Mouse (Mus musculus) megakaryocyte progenitor cell, adult 5-6 weeks (primary cell): Measurements from ENCODE around the gene Glp2r. TPM values are rescaled to one million over a fixed set of nuclear protein-coding genes. Genes with fewer than 3 reads are reported as not detected.

ENCODE experiments used
- ATAC-seq: replicated peaks from 2 replicates; pipeline ENCODE4 v1.8.0; 2016; ENCODE audit warnings: mild to moderate bottlenecking, moderate TSS enrichment, inconsistent platforms; ENCODE audit not compliant: poor library complexity
- total RNA-seq, 2 experiments: library from RNA; stranded (forward) in 1 of 2; stranded (reverse) in 1 of 2; fragments of 157-497, 149-512 nt in 1 of 2; fragments of 200-1000 nt in 1 of 2; gene quantifications; 2 replicates each; pipeline versions ENCODE4 v1.2.3 to v1.2.4; 2015 to 2017

Glp2r gene
- total RNA-seq, 2 experiments from 2014 or later: not detected

GRCm38 (mm10) chr11:67731056-67731455, 39.9 kb downstream of the Glp2r start:
- ATAC-seq: no peak

GRCm38 (mm10) chr11:67728726-67729125, 42.2 kb downstream of the Glp2r start:
- ATAC-seq: no peak

DNA sequence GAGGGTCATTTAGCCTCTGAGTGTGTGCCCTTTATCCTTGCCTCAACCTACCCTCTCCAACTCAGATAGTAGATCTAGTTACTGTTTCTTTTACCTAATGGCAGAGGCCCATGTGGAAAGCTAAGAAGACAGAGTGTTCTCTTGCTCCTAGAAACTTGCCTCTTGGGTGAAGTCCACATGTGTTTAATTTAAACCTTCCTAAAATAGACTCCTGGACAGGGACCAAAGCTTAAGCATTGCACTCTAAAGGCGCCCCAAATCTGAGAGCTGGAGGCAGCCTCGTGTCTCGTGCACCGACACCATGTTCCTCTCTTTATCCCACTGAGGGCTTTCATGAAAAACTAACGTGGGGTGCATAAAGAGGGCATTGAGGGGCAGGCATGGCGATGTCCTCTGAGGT, 43.9 kb downstream of the Glp2r start:
- ATAC-seq: no peak

DNA sequence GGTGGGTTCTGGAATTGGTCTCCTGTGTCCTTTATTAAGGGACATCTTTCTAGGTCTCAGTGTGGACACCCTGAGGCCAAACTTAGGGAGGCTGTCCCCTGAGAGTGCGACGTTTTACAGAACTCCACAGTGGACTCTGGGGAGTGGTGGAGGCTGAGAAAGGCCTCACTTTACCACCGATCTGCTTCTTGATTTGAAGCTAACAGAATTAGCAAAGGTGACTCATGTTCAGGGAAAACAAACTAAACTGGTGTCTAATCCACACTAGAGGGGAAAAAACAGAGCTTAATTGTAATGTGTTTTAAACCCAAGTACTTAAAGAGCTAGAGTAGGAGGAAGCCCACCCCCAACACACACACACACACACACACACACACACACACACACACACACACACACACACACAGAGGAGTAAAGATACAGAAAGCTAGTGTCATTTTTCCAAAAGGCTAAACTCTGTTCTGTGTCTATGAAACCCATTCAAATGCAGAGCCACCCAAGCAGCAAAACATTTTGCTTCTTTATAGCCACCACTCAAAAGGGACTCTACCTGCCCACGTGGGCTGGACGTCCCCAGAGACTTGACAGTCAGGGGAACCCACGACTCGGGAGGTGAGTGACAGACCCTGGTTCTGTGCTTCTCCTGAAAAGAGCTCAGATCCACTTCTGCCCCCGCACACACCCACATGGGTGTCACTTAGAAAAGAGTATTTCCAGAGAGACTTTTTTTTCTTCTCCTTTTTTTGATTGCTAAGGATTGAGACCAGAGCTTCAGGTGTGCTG, 47.5 kb downstream of the Glp2r start:
- no peak for ATAC-seq

- ATAC-seq: no peak
Observed at GRCm38 (mm10) chr11:67722399-67723156, 48.4 kb downstream of the Glp2r start.

DNA sequence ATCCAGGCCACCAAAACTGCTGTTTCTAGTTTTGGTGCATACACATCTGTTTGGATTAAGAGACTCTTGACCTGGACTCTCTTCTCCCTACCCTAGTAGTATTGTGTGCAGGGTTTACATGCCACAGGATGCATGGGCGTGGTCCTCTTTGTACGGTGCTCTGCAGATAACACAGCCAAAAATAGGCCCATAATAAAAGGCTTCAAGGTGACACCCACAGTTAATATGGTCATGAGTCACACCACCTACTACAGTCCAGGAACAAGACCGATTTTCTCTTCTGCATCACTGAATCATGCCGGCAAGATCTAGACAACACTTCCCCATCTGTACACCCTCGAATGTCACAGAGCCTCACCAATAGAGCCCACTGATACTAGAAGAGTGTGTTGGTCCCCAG, 49.5 kb downstream of the Glp2r start:
- ATAC-seq: no peak

- no peak for ATAC-seq
Observed at GRCm38 (mm10) chr11:67715382-67715781, 55.6 kb downstream of the Glp2r start.

DNA sequence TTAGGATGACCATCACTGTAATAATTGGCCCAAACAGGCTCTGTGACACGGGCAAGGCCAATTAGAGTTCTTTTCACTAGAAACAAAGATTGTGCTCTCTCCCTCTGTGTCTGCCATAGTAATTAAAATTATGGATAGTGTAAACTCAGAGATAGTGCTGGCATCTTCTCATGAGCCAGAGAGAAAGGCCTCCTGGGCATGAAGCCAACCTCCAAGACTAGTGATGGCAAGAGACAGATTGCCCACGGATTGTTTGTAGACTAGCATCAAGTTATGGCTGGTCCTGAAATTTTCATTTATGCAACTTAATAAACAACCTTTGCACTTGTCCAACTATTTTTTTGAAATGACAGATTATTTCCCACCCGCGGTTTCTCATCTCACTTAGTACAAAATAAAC, 58.0 kb downstream of the Glp2r start:
- ATAC-seq: no peak

DNA sequence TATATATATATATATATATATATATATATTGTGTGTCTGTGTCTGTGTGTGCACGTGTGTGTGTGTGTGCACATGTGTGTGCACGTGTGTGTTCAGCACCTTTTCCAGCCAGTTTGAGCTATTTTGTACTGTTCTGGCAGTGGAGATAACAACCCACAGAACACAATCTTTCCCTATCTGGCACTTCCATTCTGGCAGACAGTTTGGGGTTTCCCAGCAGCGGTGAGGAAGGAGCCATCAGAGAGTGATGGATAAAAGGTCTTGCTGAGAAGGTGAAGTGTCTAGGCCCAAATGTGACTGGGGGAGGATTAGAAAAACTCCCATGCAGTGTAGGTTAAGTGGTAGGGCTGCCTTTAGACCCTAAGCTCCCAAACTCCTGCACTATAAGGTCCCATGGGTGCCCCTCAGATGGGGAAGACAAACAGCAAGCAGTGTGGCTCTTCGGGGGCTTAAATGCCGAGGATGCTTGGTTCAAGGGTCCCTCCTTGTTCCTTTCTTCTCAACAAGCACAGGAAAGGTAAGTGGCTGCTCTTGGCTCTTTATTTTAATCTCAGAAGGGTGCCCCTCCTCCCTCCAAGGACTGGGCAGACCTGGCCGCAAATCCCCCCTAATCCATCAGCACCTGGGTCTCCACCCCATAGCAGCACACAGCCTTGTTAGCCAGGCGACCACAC, 76.1 kb downstream of the Glp2r start, which contains the start of gene Rcvrn:
Gene Rcvrn, plus strand, starts transcription at position 624 of the 674 bp plus-strand sequence.
- ATAC-seq: peak; percentile 71

DNA sequence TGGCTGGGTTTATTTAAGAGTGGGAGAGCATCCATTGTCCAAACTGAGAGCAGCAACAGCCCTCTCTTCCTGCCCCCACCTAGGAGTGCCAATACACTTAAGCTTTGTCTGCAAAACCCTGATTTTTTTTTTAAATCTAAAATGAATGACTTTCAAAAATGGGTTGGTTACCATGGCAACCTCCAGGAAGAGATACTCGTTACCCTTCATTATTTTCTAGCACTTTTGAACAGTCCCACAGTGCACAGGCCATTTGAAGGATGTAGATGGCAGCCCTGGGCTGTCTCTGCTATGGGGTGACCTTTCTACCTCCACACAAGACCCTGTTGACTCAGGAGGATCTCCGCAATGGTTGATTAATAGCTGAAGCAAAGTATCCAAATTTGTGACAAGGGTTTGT, 84.8 kb downstream of the Glp2r start:
- no peak for ATAC-seq

DNA sequence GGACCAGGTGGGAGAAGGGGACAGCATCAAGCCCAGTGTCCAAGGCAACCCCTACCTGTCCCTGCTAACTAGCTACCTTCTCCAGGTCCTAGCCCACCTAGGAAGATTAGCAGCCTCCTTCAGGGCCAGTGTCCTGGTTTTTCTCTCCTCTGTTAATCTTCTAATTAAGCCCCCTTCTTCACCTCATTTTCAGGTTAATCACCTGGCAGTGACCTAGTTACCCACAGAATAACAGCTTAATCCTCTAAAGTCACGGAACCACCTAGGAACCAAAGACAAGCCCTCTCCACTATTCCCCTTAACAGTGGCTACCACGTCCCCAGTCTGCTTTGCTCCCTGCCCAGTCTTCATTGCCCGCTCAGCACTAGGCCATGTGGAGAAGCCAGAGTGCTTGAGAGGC, 89.1 kb downstream of the Glp2r start:
- ATAC-seq: no peak

GRCm38 (mm10) chr11:67679930-67680329, 91.0 kb downstream of the Glp2r start:
- no peak for ATAC-seq

- no peak for ATAC-seq
Observed at GRCm38 (mm10) chr11:67679300-67679699, 91.7 kb downstream of the Glp2r start.

DNA sequence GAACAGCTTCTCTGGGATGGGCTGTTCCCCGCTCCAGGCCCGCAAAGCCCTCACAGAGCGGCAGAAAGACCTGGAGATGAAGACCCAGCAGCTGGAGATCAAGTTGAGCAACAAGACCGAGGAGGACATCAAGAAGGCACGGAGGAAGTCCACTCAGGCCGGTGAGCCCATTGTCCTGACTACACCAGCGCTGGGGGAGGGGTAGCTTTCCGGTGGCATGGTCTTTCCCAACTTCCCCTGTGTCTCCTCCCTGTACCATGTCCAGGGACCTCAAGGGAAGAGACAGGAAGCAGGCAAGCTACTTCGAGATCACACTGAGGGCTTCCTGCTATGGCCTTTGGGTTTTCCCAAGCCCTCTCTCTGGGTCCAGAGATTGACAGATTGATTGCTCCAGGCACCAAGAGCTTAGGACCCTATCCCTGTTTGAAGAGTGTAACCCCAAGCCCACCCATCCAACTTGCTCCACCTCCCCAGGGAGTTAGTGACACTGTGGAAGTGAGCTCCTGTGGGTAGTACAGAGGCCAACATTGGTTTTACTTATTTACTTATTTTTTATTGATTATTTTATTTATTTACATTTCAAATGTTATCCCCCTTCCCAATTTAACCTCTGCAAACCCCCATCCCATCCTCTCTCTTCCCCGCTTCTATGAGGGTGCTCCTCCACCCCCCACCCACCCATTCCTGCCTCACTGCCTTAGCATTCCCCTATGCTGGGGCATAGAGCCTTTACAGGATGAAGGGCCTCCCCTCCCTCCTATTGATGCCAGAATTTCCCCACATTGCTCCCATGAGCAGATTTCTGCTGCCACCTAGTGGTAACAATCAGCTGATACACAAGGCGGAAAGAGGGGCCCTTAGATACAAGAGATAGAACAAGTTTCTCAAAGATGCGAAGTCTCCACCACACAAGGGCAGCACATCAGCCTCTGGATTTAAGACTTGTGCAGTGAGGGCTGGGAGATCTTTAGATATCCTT, 95.1 kb downstream of the Glp2r start:
- peak; percentile 84 for ATAC-seq

DNA sequence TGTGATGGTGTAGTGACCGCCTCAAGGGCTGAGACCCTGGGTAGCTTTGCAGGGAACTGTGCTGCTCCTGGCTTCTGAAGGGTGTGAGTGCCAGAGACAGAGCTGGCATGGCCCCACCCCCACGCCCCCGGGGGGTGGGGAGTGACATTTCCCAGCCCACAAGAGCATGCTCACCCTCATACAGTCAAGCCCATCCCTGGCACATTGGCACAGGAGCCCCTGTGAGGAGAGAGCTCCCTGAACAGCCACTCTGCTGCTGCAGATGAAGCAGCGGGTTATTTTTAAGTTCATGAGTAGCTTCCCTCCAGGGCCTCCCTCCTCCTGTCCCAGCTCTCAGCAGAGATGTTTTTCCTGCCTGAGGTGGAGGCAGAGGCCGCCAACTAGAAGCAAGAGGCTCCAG, 98.8 kb downstream of the Glp2r start:
- ATAC-seq: no peak

- no peak for ATAC-seq
Observed at GRCm38 (mm10) chr11:67670031-67670430, 100.9 kb downstream of the Glp2r start.

GRCm38 (mm10) chr11:67668460-67669007, 102.4 kb downstream of the Glp2r start:
- no peak for ATAC-seq

DNA sequence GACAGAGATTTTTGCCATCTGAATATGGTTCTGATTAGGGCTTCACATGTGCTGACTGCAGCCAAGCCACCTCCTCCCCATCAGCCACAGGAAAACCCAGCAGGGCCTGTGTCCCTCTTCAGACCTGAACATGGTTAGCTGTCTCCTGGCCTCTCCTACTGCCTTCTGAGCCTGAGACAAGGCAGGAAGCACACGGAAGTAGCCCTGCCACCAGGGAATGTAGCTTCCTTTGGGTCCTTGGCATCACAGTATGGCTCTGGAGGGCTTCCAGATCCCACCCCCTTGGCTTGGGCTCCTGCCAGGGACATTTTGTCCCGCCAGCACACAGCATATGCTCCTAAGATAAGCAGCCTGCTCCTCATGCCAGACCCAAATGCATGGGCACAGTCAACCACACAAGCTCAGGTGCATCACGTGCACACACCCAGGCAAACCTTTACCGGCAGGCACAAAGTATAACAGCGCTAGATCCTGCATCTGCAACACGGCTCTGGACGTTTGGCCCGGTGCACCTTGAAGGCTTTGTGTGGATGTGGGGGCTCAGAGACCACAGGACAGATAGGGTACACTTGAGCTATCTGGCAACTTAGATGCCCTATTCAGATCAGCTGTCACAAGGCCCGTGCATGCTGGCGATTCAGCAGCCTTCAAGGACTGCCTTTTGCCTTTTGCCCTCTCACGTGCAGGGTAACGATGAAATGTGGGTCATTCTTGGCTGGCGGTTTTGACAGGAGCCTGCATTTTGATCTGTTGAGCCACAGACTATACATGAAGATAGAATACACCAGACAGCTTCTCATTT, 103.2 kb downstream of the Glp2r start:
- peak; percentile 67 for ATAC-seq

GRCm38 (mm10) chr11:67666129-67666528, 104.8 kb downstream of the Glp2r start:
- ATAC-seq: no peak
